Mouse (Mus musculus) liver (tissue): ENCODE results near the gene Gm49673.
A peak's percentile ranks its signal among the peaks of the same experiment; 100 is the strongest.
"Not testable (repeated sequence)": the region's sequence is repeated elsewhere in the genome, so short reads cannot be mapped to it uniquely, and the experiment has no call there.

Experiments used
- DNase-seq: peaks from one replicate; pipeline ENCODE4 v3.0.0-alpha.2; 2020; ENCODE audit warnings: mixed read lengths

The Gm49673 gene

DNA sequence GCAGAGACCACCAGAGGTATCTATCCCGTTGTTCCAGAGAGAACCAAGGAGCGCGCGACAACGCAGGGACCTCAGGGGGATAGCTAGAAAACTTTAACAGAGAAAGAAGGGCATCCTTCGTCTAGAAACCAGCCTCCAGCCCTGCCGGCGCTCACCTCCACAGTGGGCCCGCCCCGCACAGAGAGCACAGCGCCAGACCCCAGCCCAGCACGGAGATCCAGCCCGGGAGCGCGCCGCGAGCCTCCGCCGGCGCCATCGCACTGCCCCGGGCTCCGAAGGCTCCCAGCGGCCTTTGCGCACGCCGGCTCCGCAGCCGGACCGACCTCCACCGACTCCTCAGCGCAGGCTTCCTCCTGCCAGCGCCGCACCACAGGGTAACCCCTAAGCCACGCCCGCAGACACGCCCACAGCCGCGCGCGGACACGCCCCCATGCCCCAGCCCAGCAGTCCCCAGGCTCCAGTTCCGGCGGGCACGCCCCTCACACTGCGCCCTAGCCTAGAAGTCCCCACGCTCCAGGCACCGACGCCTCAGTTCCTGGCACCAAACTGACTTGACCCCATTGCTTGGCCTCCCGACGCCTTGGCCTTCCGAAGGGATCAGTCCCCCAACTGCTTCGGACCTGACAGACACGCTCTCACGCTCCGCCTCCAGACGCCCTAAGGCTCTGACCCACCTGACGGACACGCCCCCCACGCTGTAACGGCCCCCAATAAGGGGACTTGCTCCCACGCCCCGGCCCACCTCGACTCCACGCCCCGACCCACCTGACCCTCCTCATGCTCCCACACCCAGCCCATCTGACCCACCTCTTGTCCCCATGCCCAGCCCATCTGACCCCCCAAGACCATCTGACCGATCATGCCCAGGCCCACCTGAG, at the start of gene Gm49673, which contains the start of gene Rnaset2a:
Gm49673 (minus strand) TSS at position 350 of the 878 bp plus-strand sequence.
Rnaset2a (minus strand) TSS at position 659 of the 878 bp plus-strand sequence.
- DNase-seq: peak; percentile 17

- no peak for DNase-seq
These were observed 48.2 kb upstream of the Gm49673 start for GRCm38 (mm10) chr17:8195685-8196376.

DNA sequence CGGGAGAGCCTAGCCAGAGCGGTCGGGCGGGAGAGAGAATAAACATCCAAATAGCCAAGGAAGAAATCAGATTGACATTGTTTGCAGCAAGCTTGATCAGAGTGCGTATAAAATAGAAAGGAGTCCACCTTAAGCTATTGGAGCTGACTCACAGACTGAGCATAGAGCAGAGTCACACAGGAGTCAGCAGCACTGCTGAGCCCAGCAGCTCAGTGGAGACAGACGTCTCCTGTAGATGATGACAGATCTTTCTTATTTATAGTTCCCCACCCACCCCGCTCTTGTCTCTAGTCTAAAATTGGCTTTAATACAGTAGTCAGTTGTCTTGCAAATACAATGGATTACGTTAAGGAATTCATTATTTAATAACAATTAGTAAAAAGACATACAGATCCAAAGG, 46.1 kb upstream of the Gm49673 start:
- DNase-seq: no peak

DNA sequence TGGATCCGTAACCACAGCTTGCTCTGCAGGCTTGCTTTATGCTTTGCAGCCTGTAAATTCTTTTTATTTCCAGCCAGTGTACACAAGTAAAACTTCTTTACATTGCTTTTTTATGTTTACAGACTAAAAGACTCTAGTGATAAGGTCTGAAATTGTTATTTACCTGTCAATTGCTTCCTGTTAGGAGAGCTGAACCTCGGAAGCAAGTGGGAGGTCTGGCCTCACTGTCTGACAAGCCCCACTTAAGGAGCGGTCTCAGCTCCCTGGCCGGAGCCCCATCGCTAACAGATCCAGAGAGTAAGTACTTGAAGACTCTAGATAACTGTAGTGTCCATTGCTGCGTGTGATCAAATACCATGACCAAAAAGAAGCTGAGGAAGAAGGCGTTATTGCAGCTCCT, 36.6 kb upstream of the Gm49673 start:
- no peak for DNase-seq

DNA sequence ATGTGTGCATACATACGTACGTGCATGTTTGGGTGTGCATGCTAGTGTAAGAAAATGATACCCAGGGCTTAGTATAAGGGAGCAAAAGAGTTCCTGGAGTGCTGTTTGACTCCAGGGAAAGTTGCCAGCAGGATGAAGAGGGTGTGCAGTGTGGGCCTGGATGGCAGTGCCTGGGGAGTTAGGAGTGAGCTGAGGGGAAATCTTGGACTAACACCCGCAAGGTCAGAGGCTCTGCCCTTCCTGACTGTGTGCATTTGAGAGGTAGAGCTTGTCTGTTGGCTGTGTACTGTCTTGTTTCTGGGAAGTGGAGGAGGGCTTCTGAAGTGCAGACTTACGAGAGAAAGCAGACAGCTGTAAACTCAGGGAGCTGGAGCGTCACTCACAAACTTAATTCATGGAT, 36.2 kb upstream of the Gm49673 start:
- no peak for DNase-seq

GRCm38 (mm10) chr17:8177090-8177489, 29.5 kb upstream of the Gm49673 start:
- DNase-seq: no peak

DNA sequence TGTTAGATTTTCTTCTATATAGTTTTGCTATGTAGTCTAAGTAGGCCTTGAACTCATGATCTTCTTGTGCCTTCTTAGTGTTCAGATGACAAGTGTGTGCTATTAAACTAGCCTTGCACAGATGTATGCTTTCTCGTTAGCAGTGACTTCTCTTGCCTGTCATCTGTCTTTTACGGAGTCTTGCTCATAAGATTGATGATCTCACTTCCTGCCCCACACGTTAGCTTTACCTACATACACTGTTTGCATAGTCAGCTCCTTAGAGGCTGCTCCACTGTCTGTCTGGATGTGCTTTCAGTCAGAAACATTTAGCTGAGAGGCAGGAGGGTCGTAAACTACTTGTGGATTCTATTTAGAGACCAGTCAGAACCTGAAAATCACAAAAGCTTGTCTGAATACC, 23.5 kb upstream of the Gm49673 start:
- DNase-seq: no peak

DNA sequence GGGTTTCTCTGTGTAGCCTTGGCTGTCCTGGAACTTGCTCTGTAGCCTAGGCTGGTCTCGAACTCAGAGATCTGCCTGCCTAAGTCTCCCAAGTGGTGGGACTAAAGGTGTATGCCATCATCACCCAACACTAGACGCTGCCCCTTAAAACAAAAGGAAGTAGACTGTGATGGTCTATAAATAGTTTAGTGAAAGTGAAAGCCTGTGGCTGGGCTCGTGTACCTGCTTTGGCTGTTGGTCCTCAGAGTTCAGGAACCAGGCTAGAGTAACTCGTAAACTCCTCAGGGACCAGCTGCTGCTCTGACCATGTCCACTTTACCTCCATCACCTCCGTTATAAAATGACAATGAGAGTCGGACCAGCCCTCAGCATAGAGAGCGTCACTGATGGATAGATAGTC, 22.7 kb upstream of the Gm49673 start:
- DNase-seq: no peak

DNA sequence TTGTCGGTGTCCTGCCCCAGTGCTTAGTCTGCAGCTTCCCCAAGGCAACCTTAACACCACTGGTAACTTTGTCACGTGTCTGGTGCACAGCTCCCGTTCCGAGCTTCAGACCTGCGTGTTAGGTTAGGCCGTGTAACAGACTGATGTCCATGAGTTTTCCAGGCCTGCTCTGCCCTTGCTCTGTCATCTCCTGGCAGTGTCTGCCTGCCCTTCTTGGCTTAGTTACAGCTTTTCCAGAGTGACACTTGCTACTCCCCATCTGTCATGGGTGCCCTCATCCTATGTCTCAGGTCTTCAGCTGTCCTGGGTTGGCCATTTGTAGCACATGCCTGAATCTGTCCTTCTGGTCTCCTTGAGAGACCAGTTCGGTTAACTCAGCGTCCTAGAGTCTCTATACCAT, 19.8 kb upstream of the Gm49673 start:
- not testable (repeated sequence) for DNase-seq

DNA sequence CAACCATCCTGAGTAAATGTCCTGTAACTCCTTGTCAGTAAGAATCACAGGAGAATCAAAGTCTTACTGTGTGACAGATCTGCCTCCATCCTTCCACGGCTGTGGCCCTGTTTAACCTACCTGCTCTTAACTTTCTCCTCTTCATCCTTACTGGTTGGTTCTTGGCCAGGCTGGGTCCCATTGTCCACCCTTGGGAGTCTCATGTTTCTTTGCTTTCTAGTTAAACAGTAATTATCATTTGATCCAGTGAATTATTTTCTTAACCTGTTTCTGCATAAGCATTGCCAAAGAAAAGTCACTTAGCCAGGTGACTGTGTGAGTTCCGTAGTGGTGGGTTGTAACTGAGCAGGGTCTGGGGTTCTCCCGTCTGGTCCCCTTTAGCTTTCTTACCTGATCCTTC, 18.9 kb upstream of the Gm49673 start:
- DNase-seq: not testable (repeated sequence)

DNA sequence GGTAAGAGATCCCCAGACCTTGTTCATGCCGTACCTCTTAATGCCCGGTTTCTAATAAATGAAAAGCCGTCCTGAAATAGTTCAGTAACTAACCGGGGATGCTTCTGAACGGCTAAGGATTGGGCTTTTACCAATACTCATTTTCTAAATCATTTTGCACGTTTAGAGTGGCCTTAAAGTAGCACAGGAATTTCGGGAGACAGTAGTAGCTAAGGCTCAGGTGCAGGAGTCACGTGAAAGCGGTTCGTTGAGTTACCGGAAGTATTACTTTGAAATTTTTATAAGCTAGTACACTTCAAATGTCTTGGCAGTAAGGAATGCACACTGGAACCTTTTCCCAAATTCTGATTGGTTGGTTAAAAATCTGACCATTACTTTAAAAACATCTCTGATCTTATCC, 18.4 kb upstream of the Gm49673 start:
- DNase-seq: not testable (repeated sequence)

DNA sequence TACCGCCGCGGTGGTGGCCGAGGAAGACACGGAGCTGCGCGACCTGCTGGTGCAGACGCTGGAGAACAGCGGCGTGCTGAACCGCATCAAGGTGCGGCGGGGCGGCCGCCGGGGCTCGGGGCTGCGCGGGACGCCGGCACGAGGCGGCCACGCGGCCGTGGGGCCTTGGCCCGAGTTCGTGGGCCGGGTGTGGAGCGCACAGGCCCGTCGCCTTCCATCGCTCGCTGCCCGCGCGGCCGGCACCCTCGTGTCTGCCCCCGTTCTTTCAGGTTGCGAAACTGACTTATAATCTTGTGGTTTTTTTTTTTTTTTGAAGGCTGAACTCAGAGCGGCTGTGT, 18.0 kb upstream of the Gm49673 start:
- DNase-seq: peak; percentile 17

DNA sequence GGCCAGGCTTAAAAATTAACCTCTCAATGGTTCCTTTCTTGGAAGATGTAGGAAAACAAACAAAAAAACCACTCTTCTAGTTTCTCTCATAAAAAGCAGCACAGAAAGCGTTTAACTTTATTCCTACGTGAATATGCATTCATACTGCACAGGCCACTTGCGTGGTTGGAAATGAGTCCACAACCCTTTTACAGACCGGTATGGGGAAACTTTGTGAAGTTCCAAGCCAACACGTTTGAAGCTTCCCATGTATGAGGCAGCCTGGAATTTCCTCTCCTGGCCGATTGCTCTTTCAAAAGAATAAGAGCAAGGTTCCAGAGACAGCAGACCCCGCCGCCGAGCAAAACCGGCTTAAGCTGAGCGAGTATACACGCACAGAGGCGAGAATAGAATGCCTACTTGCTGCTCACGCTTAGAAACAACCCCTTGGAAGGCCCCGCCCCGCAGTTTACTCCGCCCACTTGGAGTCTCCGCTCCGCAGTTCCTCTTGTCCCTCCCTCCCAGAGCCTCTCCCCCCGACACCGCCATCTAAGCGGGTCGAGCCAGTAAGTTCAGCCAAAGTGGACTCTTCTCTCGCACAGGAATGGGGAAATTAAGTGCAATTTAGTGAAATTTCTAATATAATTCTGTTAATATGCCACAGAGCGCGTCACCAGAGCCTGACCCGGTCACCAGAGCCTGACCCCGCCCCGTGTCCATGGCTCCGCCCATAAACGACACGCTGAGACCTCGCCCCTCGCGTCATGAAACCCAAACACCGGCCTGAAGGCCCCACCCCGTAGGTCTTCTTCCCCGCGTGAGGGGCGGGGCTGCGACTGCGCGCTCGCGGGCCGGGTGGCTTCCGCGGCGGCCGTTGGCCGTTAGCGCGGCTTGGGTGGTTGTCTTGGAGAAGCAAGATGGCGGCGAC, 17.4 kb upstream of the Gm49673 start, which contains the start of gene Fgfr1op:
Fgfr1op (plus strand) TSS at position 801 of the 907 bp plus-strand sequence.
- not testable (repeated sequence) for DNase-seq

- DNase-seq: not testable (repeated sequence)
These were observed 13.4 kb upstream of the Gm49673 start for GRCm38 (mm10) chr17:8160969-8161368.

GRCm38 (mm10) chr17:8158627-8159026, 11.0 kb upstream of the Gm49673 start:
- DNase-seq: not testable (repeated sequence)

- DNase-seq: not testable (repeated sequence)
These were observed 8.4 kb upstream of the Gm49673 start for GRCm38 (mm10) chr17:8155982-8156381.

DNA sequence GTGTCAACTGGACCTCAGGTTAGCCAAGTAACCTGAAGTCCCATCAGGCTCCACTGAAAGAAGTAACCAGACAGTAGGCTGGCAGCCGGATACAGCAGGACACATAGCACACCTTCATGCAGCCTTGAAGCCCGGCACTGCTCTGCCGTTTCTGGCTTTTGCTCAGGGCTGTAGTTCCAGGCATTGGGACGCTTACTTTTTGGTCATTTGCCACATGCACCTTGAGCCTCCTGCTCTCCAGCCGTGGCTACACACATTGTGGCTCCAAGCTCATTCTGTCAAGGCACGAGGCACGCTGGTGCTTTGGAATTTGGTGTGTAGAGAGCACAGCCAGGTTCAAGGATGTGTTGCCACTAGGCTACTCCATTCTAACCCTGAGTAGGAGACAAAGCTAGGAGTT, 7.4 kb upstream of the Gm49673 start:
- not testable (repeated sequence) for DNase-seq

GRCm38 (mm10) chr17:8146931-8147330, 657 bp downstream of the Gm49673 start:
- DNase-seq: not testable (repeated sequence)

DNA sequence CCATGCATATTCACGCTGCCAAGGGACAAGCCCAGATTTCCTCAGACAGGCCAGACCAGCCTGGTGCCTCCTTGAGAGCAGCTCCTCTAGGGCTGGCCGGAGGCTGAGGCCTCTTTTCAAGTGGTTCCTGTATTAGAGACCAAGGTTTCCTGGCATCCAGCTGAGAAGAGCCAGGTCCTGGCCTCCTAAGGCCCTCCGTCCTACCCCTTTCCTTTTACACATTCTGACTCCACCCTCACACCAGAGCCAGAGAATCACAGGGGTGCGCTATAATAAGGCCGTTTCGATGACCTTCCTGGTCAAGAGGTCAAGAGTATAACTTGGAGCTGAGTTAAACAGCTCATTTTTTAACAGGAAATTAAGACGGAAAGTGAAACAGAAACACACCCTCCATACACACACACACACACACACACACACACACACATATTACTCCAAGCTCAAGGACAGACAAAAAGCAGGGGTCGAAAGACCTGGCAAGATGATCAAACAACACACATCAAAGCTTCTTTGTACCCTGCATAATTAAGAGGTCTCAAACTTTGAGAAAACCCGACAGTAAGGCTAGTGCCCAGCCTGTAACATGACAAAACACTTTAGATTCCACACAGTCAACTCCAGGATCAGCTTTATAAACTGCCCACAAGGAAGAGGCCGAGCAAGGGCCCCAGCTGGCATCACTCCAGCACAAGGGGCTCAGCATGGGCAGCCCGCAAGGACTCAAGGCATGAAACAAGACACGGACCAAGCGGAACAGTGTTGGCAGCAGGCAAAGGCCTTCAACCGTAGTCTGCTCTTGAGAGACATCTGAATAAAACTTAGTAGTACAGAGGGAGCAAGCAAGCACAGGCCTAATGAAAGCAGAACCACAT, 3.5 kb downstream of the Gm49673 start:
- DNase-seq: not testable (repeated sequence)

DNA sequence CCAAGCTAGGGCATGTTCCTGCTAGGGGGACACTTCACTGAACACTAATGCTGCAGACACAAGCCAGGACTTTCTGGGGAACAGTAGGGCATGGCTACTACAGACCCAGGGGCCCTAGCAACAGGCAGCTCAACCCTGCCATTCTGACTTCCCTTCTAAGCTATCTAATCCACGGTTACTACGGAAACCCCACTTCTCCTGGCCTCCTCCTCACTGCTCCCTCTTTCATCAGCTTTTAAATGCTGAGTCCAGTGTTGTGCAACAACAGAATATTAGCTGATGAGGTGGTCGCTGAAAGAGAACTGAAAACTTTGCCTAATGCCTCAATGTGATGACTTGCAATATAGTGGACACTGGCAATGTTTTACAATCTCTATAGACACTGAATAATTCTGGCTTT, 7.4 kb downstream of the Gm49673 start:
- DNase-seq: not testable (repeated sequence)

GRCm38 (mm10) chr17:8138116-8138515, 9.5 kb downstream of the Gm49673 start:
- not testable (repeated sequence) for DNase-seq

GRCm38 (mm10) chr17:8130849-8131248, 16.7 kb downstream of the Gm49673 start:
- not testable (repeated sequence) for DNase-seq
